Mouse (Mus musculus): ENCODE measurements around the gene 1700069L16Rik. TPM values are rescaled to one million over a fixed set of nuclear protein-coding genes. Genes with fewer than 3 reads are reported as not detected.

The 1700069L16Rik gene
- polyA plus RNA-seq, 2 experiments, result not detected

DNA sequence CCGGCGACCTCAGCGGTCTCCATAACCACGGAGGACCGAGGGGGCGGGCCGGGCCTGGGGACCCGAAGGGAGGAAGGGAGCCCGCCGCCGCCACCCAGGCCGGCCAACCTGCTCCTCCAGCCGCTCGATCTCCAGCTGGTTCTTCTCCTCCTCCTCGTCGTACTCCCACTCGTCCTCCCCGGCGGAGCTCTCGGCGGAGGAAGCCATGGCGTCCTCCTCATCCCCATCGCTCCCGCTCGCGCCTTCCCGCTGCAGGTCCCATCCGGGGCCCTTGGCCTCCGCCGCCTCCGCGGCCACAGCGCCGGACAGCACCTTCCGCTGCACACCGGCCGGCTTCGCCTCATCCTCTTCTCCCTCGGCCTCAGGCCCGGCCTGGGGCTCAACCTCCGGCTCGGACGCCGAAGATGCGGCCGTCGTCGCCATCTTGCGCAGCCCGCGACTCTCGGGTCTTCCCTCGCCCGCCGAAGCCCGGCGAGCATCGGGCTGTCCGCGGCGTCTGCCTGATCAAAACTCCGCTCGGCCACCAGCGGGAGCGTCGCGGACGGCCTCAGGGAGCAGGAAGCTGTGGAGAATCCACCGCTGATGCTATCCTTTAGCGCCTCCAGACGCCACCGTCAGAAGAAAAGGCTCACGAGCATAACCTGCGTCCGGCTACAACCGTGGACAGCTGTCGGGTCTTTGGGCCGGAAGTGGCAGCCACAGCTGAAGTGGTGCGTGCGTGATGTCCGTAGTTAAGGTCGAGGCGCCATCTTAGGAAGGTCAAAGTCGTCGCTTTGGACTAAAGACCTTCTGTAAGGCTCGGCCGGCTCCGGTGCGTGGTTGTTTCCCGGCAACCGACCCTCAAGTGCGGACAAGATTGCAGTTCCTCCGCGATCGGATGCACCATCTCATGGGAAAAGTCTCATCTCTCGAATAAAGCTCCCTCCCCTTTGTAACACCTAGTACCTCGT is 46.9 kb upstream of the 1700069L16Rik start:
- H3K36me3 ChIP-seq (replicated peaks; ENCODE audit: control insufficient read depth, insufficient read depth, low read depth), result peaks cover 14% of the 10 kb centered on the region
- H3K4me2 ChIP-seq (ENCODE audit: low read depth), result peak overlapping the region; percentile 96
- H3K9me3 ChIP-seq (ENCODE audit: control insufficient read depth, low read length), result no peaks in the 10 kb centered on the region
- H3K9ac ChIP-seq (replicated peaks), result peak overlapping the region; percentile 67
- DNase-seq (ENCODE audit: low read depth in 3 of 3, low spot score in 3 of 3), result peak; percentile 84 to 88 (median 86)
- no peaks in the 10 kb centered on the region for H3K27me3 ChIP-seq (ENCODE audit: control insufficient read depth, insufficient read depth, low read length)
- H3K4me3 ChIP-seq (ENCODE audit: insufficient read depth in 1 of 2, low read depth in 2 of 2, low read length in 2 of 2), result peak overlapping the region; percentile 76 to 87
- H3K4me1 ChIP-seq (replicated peaks; ENCODE audit: control insufficient read depth in 2 of 2, insufficient read depth in 2 of 2, low read length in 1 of 2), result peaks cover 6 to 13% of the 10 kb centered on the region in 2 experiments
- peak overlapping the region; percentile 72 for H3K27ac ChIP-seq
- TF ChIP-seq EP300 (IDR thresholded peaks at IDR 0.05; ENCODE audit: low read depth) (peak; percentile 68), CTCF (IDR thresholded peaks at IDR 0.05; ENCODE audit: low read depth) (no peak)
- WGBS (ENCODE audit: insufficient replicate concordance), result under 1% methylated on average over 91 of the region's 97 CpGs
- peak; percentile 77 for ATAC-seq (ENCODE audit: insufficient read depth)

DNA sequence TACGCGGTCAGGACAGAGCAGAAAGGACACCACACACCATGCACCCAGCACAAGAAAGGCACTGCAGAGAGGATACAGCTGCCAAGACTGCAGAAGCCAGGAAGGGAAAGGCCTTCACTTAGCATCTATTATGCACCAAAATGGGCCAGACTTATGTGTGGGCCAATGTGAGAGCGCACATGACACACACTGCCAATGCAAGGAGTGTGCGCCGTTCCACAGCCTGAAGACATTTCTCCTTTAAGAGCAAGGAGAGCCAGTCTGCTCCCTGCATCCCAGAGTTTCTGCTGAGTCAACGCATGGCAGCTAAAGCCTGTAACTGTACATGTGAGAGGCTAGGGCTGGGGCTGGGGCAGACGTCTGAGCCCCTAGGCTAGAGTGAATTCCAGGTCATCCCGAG is 44.2 kb upstream of the 1700069L16Rik start:
- 86% methylated on average over 8 of the region's 8 CpGs for WGBS (ENCODE audit: insufficient replicate concordance)
- H3K4me2 ChIP-seq (ENCODE audit: low read depth), result no peak overlapping the region
- no peaks in the 10 kb centered on the region for H3K9me3 ChIP-seq (ENCODE audit: control insufficient read depth, low read length)
- H3K9ac ChIP-seq (replicated peaks), result no peak overlapping the region
- ATAC-seq (ENCODE audit: insufficient read depth), result no peak
- no peak for DNase-seq (ENCODE audit: low read depth in 3 of 3, low spot score in 3 of 3)
- H3K36me3 ChIP-seq (replicated peaks; ENCODE audit: control insufficient read depth, insufficient read depth, low read depth), result peaks cover 11% of the 10 kb centered on the region
- no peaks in the 10 kb centered on the region for H3K27me3 ChIP-seq (ENCODE audit: control insufficient read depth, insufficient read depth, low read length)
- H3K4me1 ChIP-seq (replicated peaks; ENCODE audit: control insufficient read depth in 2 of 2, insufficient read depth in 2 of 2, low read length in 1 of 2), result peaks cover 4 to 10% of the 10 kb centered on the region in 2 experiments
- H3K27ac ChIP-seq, result no peak overlapping the region
- H3K4me3 ChIP-seq (ENCODE audit: insufficient read depth in 1 of 2, low read depth in 2 of 2, low read length in 2 of 2), result no peak overlapping the region
- TF ChIP-seq EP300 (IDR thresholded peaks at IDR 0.05; ENCODE audit: low read depth), result no peak

DNA sequence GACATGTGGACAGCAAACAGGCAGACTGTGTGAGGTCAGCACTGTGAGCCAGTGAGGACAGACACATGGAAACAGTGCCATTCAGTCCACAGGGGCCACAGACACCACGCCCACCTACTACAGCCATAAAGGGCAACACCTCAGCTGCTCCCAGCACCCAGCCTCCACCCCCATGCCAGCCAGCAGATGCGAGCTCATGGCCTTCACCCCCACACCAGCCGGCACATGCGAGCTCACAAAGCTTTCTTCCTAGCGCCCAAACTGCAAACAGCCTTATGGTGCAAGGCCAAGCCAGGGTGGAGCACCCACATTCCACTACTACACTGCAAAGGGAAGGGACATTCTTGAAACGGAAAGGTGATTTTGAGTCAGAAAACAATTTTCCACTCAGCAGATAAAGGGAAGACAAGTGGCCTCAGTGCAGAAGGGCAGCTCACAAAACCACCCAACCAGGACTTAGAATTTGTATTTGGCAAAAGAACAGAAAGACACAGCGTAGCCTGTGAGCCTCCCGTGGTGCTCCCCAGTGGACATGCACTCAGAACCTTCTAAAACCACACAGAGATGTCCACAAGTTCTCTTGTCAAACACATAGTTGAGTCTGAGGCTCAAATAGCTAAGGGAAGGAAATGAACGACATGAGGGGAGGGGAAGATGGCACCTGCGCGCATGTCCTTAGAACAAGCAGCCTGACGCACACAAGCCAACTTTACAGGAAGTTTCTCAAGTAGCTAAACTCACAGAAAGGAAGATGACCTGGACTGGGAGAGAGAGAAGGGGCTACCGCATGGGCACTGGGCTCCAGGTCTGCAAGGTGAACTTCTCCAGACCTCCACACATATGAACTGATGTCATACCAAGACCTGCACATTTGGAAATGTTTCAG is 41.3 kb upstream of the 1700069L16Rik start:
- Histone ChIP-seq H3K36me3 (replicated peaks; ENCODE audit: control insufficient read depth, insufficient read depth, low read depth) (peaks cover 27% of the 10 kb centered on the region), H3K9ac (replicated peaks) (no peak overlapping the region), H3K27ac (no peak overlapping the region), H3K9me3 (ENCODE audit: control insufficient read depth, low read length) (no peaks in the 10 kb centered on the region), H3K4me3 (ENCODE audit: insufficient read depth in 1 of 2, low read depth in 2 of 2, low read length in 2 of 2) (no peak overlapping the region), H3K4me2 (ENCODE audit: low read depth) (no peak overlapping the region), H3K4me1 (replicated peaks; ENCODE audit: control insufficient read depth in 2 of 2, insufficient read depth in 2 of 2, low read length in 1 of 2) (peaks cover 4 to 5% of the 10 kb centered on the region in 2 experiments), H3K27me3 (ENCODE audit: control insufficient read depth, insufficient read depth, low read length) (no peaks in the 10 kb centered on the region)
- no peak for TF ChIP-seq CTCF (IDR thresholded peaks at IDR 0.05; ENCODE audit: low read depth)
- no peak for TF ChIP-seq EP300 (IDR thresholded peaks at IDR 0.05; ENCODE audit: low read depth)
- no peak for DNase-seq (ENCODE audit: low read depth in 3 of 3, low spot score in 3 of 3)
- no peak for ATAC-seq (ENCODE audit: insufficient read depth)
- WGBS (ENCODE audit: insufficient replicate concordance), result 73% methylated on average over 13 of the region's 13 CpGs

- TF ChIP-seq CTCF (IDR thresholded peaks at IDR 0.05; ENCODE audit: low read depth) (no peak), EP300 (IDR thresholded peaks at IDR 0.05; ENCODE audit: low read depth) (no peak)
- Histone ChIP-seq H3K27me3 (ENCODE audit: control insufficient read depth, insufficient read depth, low read length) (no peaks in the 10 kb centered on the region), H3K9me3 (ENCODE audit: control insufficient read depth, low read length) (no peaks in the 10 kb centered on the region), H3K36me3 (replicated peaks; ENCODE audit: control insufficient read depth, insufficient read depth, low read depth) (peaks cover 35% of the 10 kb centered on the region), H3K9ac (replicated peaks) (no peak overlapping the region), H3K4me2 (ENCODE audit: low read depth) (no peak overlapping the region), H3K27ac (no peak overlapping the region), H3K4me3 (ENCODE audit: insufficient read depth in 1 of 2, low read depth in 2 of 2, low read length in 2 of 2) (no peak overlapping the region), H3K4me1 (replicated peaks; ENCODE audit: control insufficient read depth in 2 of 2, insufficient read depth in 2 of 2, low read length in 1 of 2) (no peaks in the 10 kb centered on the region)
- ATAC-seq (ENCODE audit: insufficient read depth) (no peak), DNase-seq (ENCODE audit: low read depth in 3 of 3, low spot score in 3 of 3) (no peak)
- WGBS (ENCODE audit: insufficient replicate concordance), result 78% methylated on average over 7 of the region's 7 CpGs
Observed at GRCm38 (mm10) chr5:113764426-113764825, 39.9 kb upstream of the 1700069L16Rik start.

DNA sequence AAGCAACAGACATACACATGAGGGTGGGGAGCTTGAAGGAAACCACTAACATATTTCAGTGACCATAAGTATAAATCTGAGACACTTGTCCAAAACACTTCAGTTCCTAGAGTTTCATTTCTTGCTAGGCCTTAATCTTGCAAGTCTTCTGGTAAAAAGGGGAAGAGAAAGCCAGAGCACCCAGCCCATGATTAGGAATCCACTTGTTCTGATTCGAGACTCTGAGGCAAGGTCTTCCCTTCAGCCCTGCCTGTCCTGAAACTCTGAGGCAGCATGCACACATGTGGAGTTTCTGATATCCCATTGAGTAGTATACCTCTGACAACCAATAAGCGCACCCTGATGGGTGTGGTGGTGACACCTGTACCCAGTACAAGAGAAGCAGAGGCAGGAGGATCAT is 37.0 kb upstream of the 1700069L16Rik start:
- Histone ChIP-seq H3K9me3 (ENCODE audit: control insufficient read depth, low read length) (no peaks in the 10 kb centered on the region), H3K4me1 (replicated peaks; ENCODE audit: control insufficient read depth in 2 of 2, insufficient read depth in 2 of 2, low read length in 1 of 2) (no peaks in the 10 kb centered on the region), H3K4me2 (ENCODE audit: low read depth) (no peak overlapping the region), H3K36me3 (replicated peaks; ENCODE audit: control insufficient read depth, insufficient read depth, low read depth) (peaks cover 49% of the 10 kb centered on the region), H3K4me3 (ENCODE audit: insufficient read depth in 1 of 2, low read depth in 2 of 2, low read length in 2 of 2) (no peak overlapping the region), H3K27ac (no peak overlapping the region), H3K27me3 (ENCODE audit: control insufficient read depth, insufficient read depth, low read length) (no peaks in the 10 kb centered on the region), H3K9ac (replicated peaks) (no peak overlapping the region)
- TF ChIP-seq CTCF (IDR thresholded peaks at IDR 0.05; ENCODE audit: low read depth) (no peak), EP300 (IDR thresholded peaks at IDR 0.05; ENCODE audit: low read depth) (no peak)
- DNase-seq (ENCODE audit: low read depth in 3 of 3, low spot score in 3 of 3), result no peak
- ATAC-seq (ENCODE audit: insufficient read depth), result no peak
- 70% methylated on average over 2 of the region's 2 CpGs for WGBS (ENCODE audit: insufficient replicate concordance)
